Mouse (Mus musculus): Measurements from ENCODE around the gene Prox1.

DNA sequence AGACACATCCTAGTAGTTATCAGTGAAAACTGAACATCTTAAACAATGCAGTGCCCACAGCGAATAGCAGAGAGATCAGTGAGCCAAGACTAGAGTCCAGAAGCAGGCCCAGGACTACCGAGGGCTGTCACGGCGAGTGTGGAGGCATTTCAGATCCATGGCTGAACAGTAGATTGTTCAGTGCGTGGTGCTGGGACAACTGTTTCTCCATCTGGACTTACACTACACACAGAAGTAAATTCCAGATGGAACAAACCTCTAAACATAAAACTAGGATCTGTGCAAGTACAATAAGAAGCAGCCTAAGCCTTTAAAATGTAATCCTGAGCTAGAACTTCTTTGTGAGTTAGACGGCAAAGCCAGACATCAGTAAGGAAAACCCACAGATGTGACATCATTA is 42.7 kb upstream of the Prox1 start:
- no peak for TF ChIP-seq CTCF (IDR thresholded peaks at IDR 0.05; ENCODE audit: insufficient read depth, low read length)
- TF ChIP-seq POLR2A (IDR thresholded peaks at IDR 0.05; ENCODE audit: borderline replicate concordance, extremely low read depth, low read depth, low read length), result no peak

Data from lung, adult 2 months (tissue).